Mouse (Mus musculus) v-Abl transformed pro-B cells (cell line): ENCODE results near the gene Pabpn1l.
"Not testable (repeated sequence)": the region's sequence is repeated elsewhere in the genome, so short reads cannot be mapped to it uniquely, and the experiment has no call there.

Experiments used
- in situ Hi-C, 2 experiments: fragments of 400-800 bp; cut with MboI; formaldehyde crosslinking; loops; one replicate each; pipeline ENCODE4 v1.15.1; 2025; ENCODE audit not compliant: unreplicated experiment in 2 of 2

Pabpn1l gene

GRCm38 (mm10) chr8:122651326-122651921 lies 28.9 kb upstream of the Pabpn1l start:
- in situ Hi-C loops = no loop called here

- in situ Hi-C loops = no loop called here
Measured at GRCm38 (mm10) chr8:122648192-122648970, 25.8 kb upstream of the Pabpn1l start.

DNA sequence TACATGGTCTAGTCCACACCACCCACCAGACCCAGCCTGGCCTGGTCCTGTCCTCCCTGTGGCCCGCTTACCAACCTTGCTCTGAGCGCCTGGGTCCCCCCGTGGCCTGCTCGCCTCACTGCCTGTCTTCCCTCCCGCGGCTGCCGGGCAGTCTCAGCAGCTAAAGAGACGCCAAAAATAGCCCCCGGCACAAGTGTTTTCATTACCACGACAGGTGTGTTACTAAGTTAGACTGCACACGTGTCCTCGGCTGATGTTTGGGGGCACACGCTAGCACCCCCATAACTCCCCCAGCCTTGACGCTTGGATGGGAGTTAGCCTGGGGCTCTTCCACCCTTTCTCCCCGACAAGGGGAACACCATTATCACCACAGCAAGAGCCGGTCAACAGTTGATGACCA lies 23.8 kb upstream of the Pabpn1l start:
- in situ Hi-C loops = no loop called here

DNA sequence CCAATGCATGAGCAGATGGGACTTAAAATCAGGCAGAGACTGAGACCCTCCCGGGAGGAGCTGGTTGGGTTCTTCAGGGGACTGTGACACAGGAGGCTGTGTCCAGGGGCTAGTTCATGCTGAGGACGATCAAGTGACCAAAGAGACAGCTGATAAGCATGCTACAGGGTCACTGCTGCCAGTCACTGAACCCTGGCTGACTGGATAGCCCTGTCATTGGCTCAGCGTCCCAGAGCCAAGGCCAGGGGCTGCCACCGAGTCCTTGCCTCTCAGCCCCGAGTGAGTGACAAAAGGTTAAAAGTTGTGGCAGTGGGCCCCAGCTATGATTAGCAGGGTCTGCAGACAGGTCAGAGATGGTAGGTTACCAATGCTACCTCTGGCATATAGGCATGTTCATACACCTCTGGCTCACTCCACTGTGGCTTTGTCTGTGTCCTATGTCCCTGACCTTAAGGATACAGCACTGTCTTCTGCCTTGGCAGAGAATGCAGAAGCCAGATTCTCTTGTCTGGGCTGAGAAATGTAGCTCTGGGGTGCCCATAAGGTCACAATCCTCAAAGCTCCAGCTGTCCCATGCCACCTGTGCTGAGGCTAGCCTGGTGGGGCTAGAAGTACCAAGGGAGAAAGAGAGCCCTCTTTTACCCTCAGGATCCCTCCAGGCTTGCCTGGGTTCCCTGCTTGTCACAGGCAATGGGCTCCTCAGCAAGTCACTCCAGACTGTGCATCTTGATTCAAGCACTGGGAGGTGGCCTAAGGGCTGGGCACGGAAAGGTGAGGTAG lies 21.8 kb upstream of the Pabpn1l start:
- in situ Hi-C loops = no loop called here

DNA sequence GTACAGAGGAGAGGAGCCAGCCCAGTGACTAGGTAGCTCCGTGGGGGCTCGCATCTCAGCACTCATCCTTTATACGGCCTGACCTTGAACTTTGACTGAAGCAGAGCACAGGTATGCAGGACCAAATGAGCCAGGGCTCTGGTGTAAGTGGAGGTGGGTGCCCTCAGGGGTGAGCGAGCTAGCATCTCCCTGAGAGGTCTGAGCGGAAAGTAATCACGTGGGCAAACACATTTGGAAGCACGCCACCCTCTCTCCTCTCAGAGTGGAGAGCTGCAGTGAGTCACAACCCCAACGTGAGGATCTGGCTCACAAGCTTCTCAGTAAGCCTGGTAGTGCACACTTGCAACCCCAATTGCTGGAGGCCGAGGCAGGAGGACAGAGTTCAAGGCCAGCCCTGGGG lies 19.5 kb upstream of the Pabpn1l start:
- in situ Hi-C loops = no loop called here

- in situ Hi-C loops = no loop called here
Measured at GRCm38 (mm10) chr8:122641406-122641805, 18.9 kb upstream of the Pabpn1l start.

DNA sequence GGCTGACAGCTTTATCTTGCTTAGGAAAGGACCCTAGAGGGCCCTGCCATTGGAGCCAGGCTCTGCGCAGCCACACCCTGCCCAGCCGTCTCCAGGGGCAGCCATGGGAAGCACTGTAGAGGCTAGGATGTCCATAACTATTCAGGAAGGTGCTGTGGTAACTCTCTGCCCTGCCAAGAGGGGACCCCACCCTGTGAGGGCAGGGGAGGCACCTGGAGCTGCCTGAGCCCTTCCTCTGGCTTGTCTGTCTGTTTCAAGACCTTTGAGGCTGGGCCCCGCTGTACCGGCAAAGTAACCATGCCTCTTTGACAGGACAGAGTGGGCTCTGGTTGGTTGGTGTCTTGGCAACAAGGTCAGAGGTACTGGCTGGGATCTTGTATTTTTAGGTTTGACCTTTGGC lies 18.3 kb upstream of the Pabpn1l start:
- in situ Hi-C loops = no loop called here

GRCm38 (mm10) chr8:122639521-122640248 lies 17.1 kb upstream of the Pabpn1l start:
- in situ Hi-C loops = loop anchor here in 1 of 2 experiments (5.0 kb wide), 1 partner anchor 38 kb away; no protein-coding TSS in a partner anchor

- in situ Hi-C loops = loop anchor here in 1 of 2 experiments (5.0 kb wide), 1 partner anchor 39 kb away; no protein-coding TSS in a partner anchor
Measured at GRCm38 (mm10) chr8:122638601-122639000, 16.1 kb upstream of the Pabpn1l start.

DNA sequence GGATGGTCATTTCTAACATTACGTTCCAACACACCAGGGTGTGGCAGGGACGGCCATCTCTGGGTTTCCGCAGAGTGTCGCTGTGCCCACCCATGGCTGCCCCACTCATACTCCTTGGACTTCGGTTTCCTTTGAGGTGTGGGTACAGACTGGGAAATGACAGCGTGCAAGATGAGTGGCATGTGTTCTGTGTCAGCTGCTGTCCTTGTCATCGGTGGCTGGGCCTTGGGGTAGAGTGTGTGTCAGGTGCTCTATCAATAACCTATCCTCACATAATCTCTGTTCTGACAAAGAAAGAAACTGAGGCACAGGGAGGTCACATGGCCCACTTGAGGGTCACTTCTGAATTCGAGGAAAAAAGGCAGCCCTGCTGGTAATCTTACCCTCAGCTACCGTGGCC lies 14.7 kb upstream of the Pabpn1l start:
- in situ Hi-C loops = loop anchor here in 1 of 2 experiments (5.0 kb wide), 1 partner anchor 40 kb away; no protein-coding TSS in a partner anchor

DNA sequence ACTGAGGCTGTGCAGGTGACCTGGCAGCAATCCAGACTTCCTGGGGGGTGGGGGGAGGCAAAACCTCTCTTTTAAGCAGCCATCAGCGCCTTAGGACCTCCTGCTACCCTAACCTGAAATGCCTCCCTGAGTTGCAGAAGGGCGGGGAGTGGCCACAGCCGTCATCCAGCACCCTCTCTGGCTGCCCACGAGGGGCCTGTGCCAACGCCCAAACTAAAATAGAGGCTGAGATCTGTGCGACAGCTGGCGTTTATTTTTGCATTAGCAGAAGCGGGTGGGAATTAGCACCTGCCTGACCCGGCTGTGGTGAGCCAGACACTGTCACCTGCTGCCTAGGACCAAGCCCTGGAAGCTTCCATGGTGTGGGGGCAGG lies 14.2 kb upstream of the Pabpn1l start:
- in situ Hi-C loops = loop anchor here in 1 of 2 experiments (5.0 kb wide), 1 partner anchor 41 kb away; no protein-coding TSS in a partner anchor

GRCm38 (mm10) chr8:122635878-122636802 lies 13.6 kb upstream of the Pabpn1l start:
- in situ Hi-C loops = loop anchor here in 1 of 2 experiments (5.0 kb wide), 1 partner anchor 41 kb away; no protein-coding TSS in a partner anchor

GRCm38 (mm10) chr8:122633205-122633604 lies 10.7 kb upstream of the Pabpn1l start:
- in situ Hi-C loops = no loop called here

- in situ Hi-C loops = not testable (repeated sequence)
Measured at GRCm38 (mm10) chr8:122632134-122632533, 9.6 kb upstream of the Pabpn1l start.

DNA sequence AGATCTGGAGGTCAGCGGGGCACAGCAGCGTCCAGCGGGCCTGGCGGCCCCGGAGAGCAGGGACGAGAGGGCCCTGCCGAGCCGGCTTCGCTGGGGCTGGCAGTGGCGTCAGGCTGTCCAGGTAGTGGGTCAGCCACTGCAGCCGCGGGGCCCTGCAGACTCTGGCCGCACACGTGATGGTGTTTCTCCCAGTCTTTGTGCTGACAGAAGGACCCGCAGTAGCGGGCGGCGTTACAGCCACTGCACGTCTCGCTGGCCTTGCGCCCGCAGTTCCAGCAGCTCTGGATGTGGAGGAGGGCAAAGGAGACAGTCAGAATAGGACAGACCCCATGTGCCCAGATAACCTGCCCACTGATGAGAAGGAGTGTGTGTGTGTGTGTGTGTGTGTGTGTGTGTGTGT lies 8.2 kb upstream of the Pabpn1l start:
- in situ Hi-C loops = no loop called here

GRCm38 (mm10) chr8:122629388-122629787 lies 6.8 kb upstream of the Pabpn1l start:
- in situ Hi-C loops = loop anchor here in 1 of 2 experiments (10.0 kb wide), 1 partner anchor 85 kb away; no protein-coding TSS in a partner anchor

DNA sequence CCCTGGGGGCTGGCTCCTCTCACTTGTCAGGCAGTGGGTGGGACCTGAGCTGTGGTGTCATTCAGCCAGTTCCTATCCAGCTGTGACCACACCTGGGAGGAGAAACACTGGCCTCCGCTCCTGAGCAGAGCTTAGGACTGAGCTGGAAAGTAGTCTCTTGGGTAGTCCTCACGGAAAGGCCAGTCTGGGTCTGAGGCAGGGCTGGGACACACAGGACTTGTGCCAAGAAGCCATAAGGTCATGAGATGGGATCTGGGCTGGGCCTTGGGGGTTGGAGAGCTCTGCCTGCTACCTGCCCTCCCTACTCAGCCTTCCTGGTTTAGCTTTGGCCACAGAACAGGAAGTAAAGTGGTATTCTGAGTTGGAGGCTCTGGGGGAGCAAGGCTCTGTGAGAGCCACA lies 4.4 kb upstream of the Pabpn1l start:
- in situ Hi-C loops = loop anchor here in 1 of 2 experiments (10.0 kb wide), 1 partner anchor 88 kb away; no protein-coding TSS in a partner anchor

GRCm38 (mm10) chr8:122625811-122626210 lies 3.3 kb upstream of the Pabpn1l start:
- in situ Hi-C loops = loop anchor here in 1 of 2 experiments (10.0 kb wide), 1 partner anchor 89 kb away; no protein-coding TSS in a partner anchor

GRCm38 (mm10) chr8:122624653-122625052 lies 2.1 kb upstream of the Pabpn1l start:
- in situ Hi-C loops = loop anchor here (5.0 to 10.0 kb wide), 3 partner anchors 33 to 203 kb away; no protein-coding TSS in a partner anchor
